Mouse (Mus musculus) CD4-positive, CD25-positive, alpha-beta regulatory T cell, adult 2 months (primary cell): ENCODE data around the gene Gm5965.
"Not testable (repeated sequence)": the region's sequence is repeated elsewhere in the genome, so short reads cannot be mapped to it uniquely, and the experiment has no call there.

Source experiments
- DNase-seq: peaks from one replicate; pipeline ENCODE4 v3.0.0-alpha.2; 2012; ENCODE audit warnings: low read depth, low spot score

Gm5965 gene

GRCm38 (mm10) chr16:88777596-88777995 is at the start of gene Gm5965:
Gm5965 (plus strand) TSS chr16:88777896.
- DNase-seq: no peak

- no peak for DNase-seq
Observed at GRCm38 (mm10) chr16:88728812-88729275, 48.9 kb upstream of the Gm5965 start, which contains the start of gene Krtap13-1. Krtap13-1 (plus strand) TSS chr16:88728862.

GRCm38 (mm10) chr16:88735391-88735790 is 42.3 kb upstream of the Gm5965 start:
- DNase-seq: no peak

GRCm38 (mm10) chr16:88744750-88745340 is 32.9 kb upstream of the Gm5965 start:
- no peak for DNase-seq

GRCm38 (mm10) chr16:88747943-88748342 is 29.8 kb upstream of the Gm5965 start:
- no peak for DNase-seq

GRCm38 (mm10) chr16:88751535-88751934 is 26.2 kb upstream of the Gm5965 start, which contains the start of gene Krtap13:
Krtap13 (minus strand) TSS chr16:88751635.
- not testable (repeated sequence) for DNase-seq

- not testable (repeated sequence) for DNase-seq
Observed at GRCm38 (mm10) chr16:88758547-88758946, 19.1 kb upstream of the Gm5965 start, which contains the start of gene 2310034C09Rik. 2310034C09Rik (plus strand) TSS chr16:88758847.

GRCm38 (mm10) chr16:88774106-88774505 is 3.6 kb upstream of the Gm5965 start, which contains the start of gene 2310057N15Rik:
2310057N15Rik (minus strand) TSS chr16:88774206.
- DNase-seq: no peak

- DNase-seq: no peak
Observed at GRCm38 (mm10) chr16:88786786-88787185, 9.1 kb downstream of the Gm5965 start.

- DNase-seq: no peak
Observed at GRCm38 (mm10) chr16:88811827-88812226, 34.1 kb downstream of the Gm5965 start, which contains the start of gene Gm20741. Gm20741 (minus strand) TSS chr16:88812220.

- no peak for DNase-seq
Observed at GRCm38 (mm10) chr16:88820066-88820465, 42.4 kb downstream of the Gm5965 start, which contains the start of gene Krtap15. Krtap15 (plus strand) TSS chr16:88820215.

GRCm38 (mm10) chr16:88823736-88824135 is 46.0 kb downstream of the Gm5965 start:
- DNase-seq: peak; percentile 19

- DNase-seq: no peak
Observed at GRCm38 (mm10) chr16:88826095-88826652, 48.5 kb downstream of the Gm5965 start, which contains the start of gene Krtap14. Krtap14 (minus strand) TSS chr16:88826145.

GRCm38 (mm10) chr16:88826978-88827377 is 49.3 kb downstream of the Gm5965 start:
- DNase-seq: no peak
